Mouse (Mus musculus) CD4-positive, CD25-positive, alpha-beta regulatory T cell, adult 4 months (primary cell): Measurements from ENCODE around the gene Shisa3. TPM values are rescaled to one million over a fixed set of nuclear protein-coding genes. Genes with fewer than 3 reads are reported as not detected.

Experiments used
- ATAC-seq: one replicate; pipeline ENCODE4 v1.8.0; 2017
- polyA plus RNA-seq, 2 experiments: library from polyadenylated mRNA; unstranded; fragments of 100-300 nt; shearing (Covaris generic); gene quantifications; one replicate each; pipeline ENCODE4 v1.2.1; 2017

The Shisa3 gene
- polyA plus RNA-seq, result under 1 TPM; 0.35 to 0.54 TPM

- peak; percentile 23 for ATAC-seq
These were observed at the start of gene Shisa3 for GRCm38 (mm10) chr5:67607804-67608673. TSS of gene Shisa3 (plus strand) at chr5:67607882.

GRCm38 (mm10) chr5:67558644-67559043 lies 49.0 kb upstream of the Shisa3 start:
- no peak for ATAC-seq

GRCm38 (mm10) chr5:67559063-67559462 lies 48.6 kb upstream of the Shisa3 start:
- ATAC-seq, result no peak

- no peak for ATAC-seq
These were observed 35.0 kb upstream of the Shisa3 start for GRCm38 (mm10) chr5:67572552-67573155.

- ATAC-seq, result no peak
These were observed 33.6 kb upstream of the Shisa3 start for GRCm38 (mm10) chr5:67574039-67574438.

GRCm38 (mm10) chr5:67575705-67576104 lies 32.0 kb upstream of the Shisa3 start:
- ATAC-seq, result no peak

GRCm38 (mm10) chr5:67579725-67580633 lies 27.7 kb upstream of the Shisa3 start:
- no peak for ATAC-seq

GRCm38 (mm10) chr5:67595070-67595469 lies 12.6 kb upstream of the Shisa3 start:
- no peak for ATAC-seq

- no peak for ATAC-seq
These were observed 12.1 kb upstream of the Shisa3 start for GRCm38 (mm10) chr5:67595629-67596028.

- ATAC-seq, result no peak
These were observed 7.7 kb upstream of the Shisa3 start for GRCm38 (mm10) chr5:67599935-67600334.

- no peak for ATAC-seq
These were observed 1.7 kb upstream of the Shisa3 start for GRCm38 (mm10) chr5:67605951-67606350.

- ATAC-seq, result peak; percentile 41
These were observed 522 bp upstream of the Shisa3 start for GRCm38 (mm10) chr5:67606916-67607803.

- ATAC-seq, result no peak
These were observed 1.2 kb downstream of the Shisa3 start for GRCm38 (mm10) chr5:67608674-67609519.

GRCm38 (mm10) chr5:67609520-67609837 lies 1.8 kb downstream of the Shisa3 start:
- ATAC-seq, result no peak

GRCm38 (mm10) chr5:67621230-67621629 lies 13.5 kb downstream of the Shisa3 start:
- ATAC-seq, result no peak

- no peak for ATAC-seq
These were observed 20.7 kb downstream of the Shisa3 start for GRCm38 (mm10) chr5:67628180-67628940.

GRCm38 (mm10) chr5:67629440-67629839 lies 21.8 kb downstream of the Shisa3 start:
- no peak for ATAC-seq

- no peak for ATAC-seq
These were observed 22.2 kb downstream of the Shisa3 start for GRCm38 (mm10) chr5:67629861-67630260.

GRCm38 (mm10) chr5:67631261-67631660 lies 23.6 kb downstream of the Shisa3 start:
- no peak for ATAC-seq

- no peak for ATAC-seq
These were observed 25.6 kb downstream of the Shisa3 start for GRCm38 (mm10) chr5:67633138-67633782.
